Comparison of ENCODE assay signal across 10 mouse cellular contexts in the genomic region with DNA sequence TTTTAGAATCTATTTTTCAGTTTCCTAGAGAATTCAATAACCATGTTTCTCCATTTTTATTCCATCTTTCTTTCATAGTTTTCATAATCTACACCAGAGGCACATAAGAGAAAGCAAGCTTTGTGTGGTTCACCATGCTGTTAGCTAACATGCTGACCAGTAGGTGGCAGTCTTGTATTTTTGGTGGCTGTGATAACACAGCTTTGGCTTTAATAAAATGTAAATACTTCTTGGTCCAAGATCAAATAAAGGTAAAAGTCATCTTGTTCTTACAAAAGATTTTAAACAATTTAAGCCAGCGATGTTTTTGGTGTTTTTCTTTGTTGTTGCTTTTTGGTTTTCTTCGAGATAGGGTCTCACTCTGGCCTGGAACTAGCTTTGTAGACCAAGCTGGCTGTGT. TPM values are rescaled to one million over a fixed set of nuclear protein-coding genes. Genes with fewer than 3 reads are reported as not detected.
DNase-seq lines count a peak whose midpoint lies in the region; ATAC-seq and TF ChIP-seq lines count a peak whose summit lies in the region.
"Had no signal": no experiment of that assay in that cellular context is flagged by ENCODE, and none has a peak within 500 bp of the region (broad histone marks: within the 10 kb centered on the region; RNA-seq: fewer than 3 reads in every experiment).

No protein-coding gene starts in this region.

- H3K9me3 ChIP-seq in liver, embryonic 11.5 days (ENCODE audit: control insufficient read depth, low read length), result no peaks in the 10 kb centered on the region

- no peak overlapping the region for H3K4me3 ChIP-seq in liver, adult 2 months (ENCODE audit: insufficient read depth, low read depth, low read length)
- no peak overlapping the region for H3K4me3 ChIP-seq in liver, embryonic 11.5 days (ENCODE audit: low read depth, low read length)
- no peak overlapping the region for H3K4me3 ChIP-seq in cerebellum, adult 2 months (replicated peaks; ENCODE audit: insufficient read depth, low read depth, low read length)
- H3K4me3 ChIP-seq: myocyte had no signal

- no peaks in the 10 kb centered on the region for H3K36me3 ChIP-seq in liver, adult 2 months (ENCODE audit: control insufficient read depth, insufficient read depth, low read length)
- H3K36me3 ChIP-seq in liver, embryonic 11.5 days (ENCODE audit: control insufficient read depth, insufficient read depth, low read length), result no peaks in the 10 kb centered on the region

- no peak overlapping the region; the same call in 1 of the 2 replicates for H3K9ac ChIP-seq in liver, adult 2 months (ENCODE audit: low read depth, low read length)
- H3K9ac ChIP-seq in liver, embryonic 11.5 days (ENCODE audit: low read depth, low read length), result no peak overlapping the region

- H3K4me2 ChIP-seq in liver, embryonic 11.5 days, result no peak overlapping the region

- no peaks in the 10 kb centered on the region for H3K27me3 ChIP-seq in liver, adult 2 months (ENCODE audit: control insufficient read depth, insufficient read depth, low read length)
- no peaks in the 10 kb centered on the region for H3K27me3 ChIP-seq in liver, embryonic 11.5 days (replicated peaks; ENCODE audit: control insufficient read depth, insufficient read depth, low read length)
- no peaks in the 10 kb centered on the region for H3K27me3 ChIP-seq in cerebellum, adult 2 months (ENCODE audit: control insufficient read depth, insufficient read depth, low read length)

- no peaks in the 10 kb centered on the region; the same call in 1 of the 2 replicates for H3K4me1 ChIP-seq in liver, adult 2 months (ENCODE audit: control insufficient read depth, insufficient read depth, low read length)
- H3K4me1 ChIP-seq in liver, embryonic 11.5 days (replicated peaks; ENCODE audit: control insufficient read depth, insufficient read depth, low read length), result no peaks in the 10 kb centered on the region
- H3K4me1 ChIP-seq in cerebellum, adult 2 months (ENCODE audit: control insufficient read depth, insufficient read depth, low read length), result no peaks in the 10 kb centered on the region

- 10% methylated on average over 2 of the region's 2 CpGs for WGBS in liver, adult 2 months
- WGBS in liver, embryonic 11.5 days, result 42% methylated on average over 2 of the region's 2 CpGs
- 51% methylated on average over 2 of the region's 2 CpGs for WGBS in cerebellum, adult 2 months

- no peak overlapping the region for H3K27ac ChIP-seq in liver, adult 2 months (replicated peaks; ENCODE audit: insufficient read depth, low read depth, low read length)
- no peak overlapping the region for H3K27ac ChIP-seq in liver, embryonic 11.5 days (ENCODE audit: low read depth, low read length)
- H3K27ac ChIP-seq in cerebellum, adult 2 months (ENCODE audit: insufficient read depth, low read length), result no peak overlapping the region

- intact Hi-C loops in gastrocnemius, postnatal 14 days (cut with DNase I; ENCODE audit: low total_unique reads), result no loop called here

- TF ChIP-seq POLR2A in liver, adult 2 months (IDR thresholded peaks at IDR 0.05; ENCODE audit: extremely low read depth, insufficient read depth, low read length), result no peak
- no peak for TF ChIP-seq POLR2A in cerebellum, adult 2 months (IDR thresholded peaks at IDR 0.05; ENCODE audit: borderline replicate concordance, insufficient read depth, low read length)

- peak; percentile 50 for TF ChIP-seq CTCF in liver, adult 2 months (IDR thresholded peaks at IDR 0.05; ENCODE audit: low read depth, low read length)
- TF ChIP-seq CTCF in cerebellum, adult 2 months (IDR thresholded peaks at IDR 0.05; ENCODE audit: borderline replicate concordance, insufficient read depth, low read depth, low read length), result peak; percentile 29; the same call in 1 of the 2 replicates

- DNase-seq in liver, adult 2 months (ENCODE audit: extremely low read depth, low read depth, low spot score), result peak; percentile 79
- DNase-seq in liver, embryonic 11.5 days (ENCODE audit: low spot score), result no peak
- DNase-seq in MN1 (ENCODE audit: low spot score), result peak; percentile 58
- DNase-seq in cerebellum, adult 2 months, result peak; percentile 12 to 18
- DNase-seq in gastrocnemius, postnatal 14 days, result peak; percentile 6
- DNase-seq in left cerebral cortex, adult 18-20 months (ENCODE audit: low spot score in 2 of 2), result peak; percentile 35 to 54
- peak; percentile 69 for DNase-seq in naive thymus-derived CD4-positive, alpha-beta T cell, adult 2 months (ENCODE audit: low read depth)

- no peaks in the 10 kb centered on the region for H3K79me2 ChIP-seq in liver, adult 2 months (ENCODE audit: control insufficient read depth, insufficient read depth, low read length)

- ATAC-seq in liver, embryonic 11.5 days (replicated peaks; ENCODE audit: low FRiP score), result no peak
- no peak for ATAC-seq in activated CD4-positive, CD25-positive, alpha-beta regulatory T cell, adult 4 months

RNA-seq across cellular contexts. Expression of gene Slc17a2, which starts 14.3 kb away (rescaled TPM):
- total RNA-seq in liver, adult 2 months (2014; rRNA removed), result 175 and 208 TPM in 2 replicates
- 144 and 189 TPM in 2 replicates for polyA plus RNA-seq in liver, adult 2 months (2012; rRNA removed)
- 0.26 and 0.56 TPM in 2 replicates for polyA plus RNA-seq in liver, embryonic 11.5 days (2014; fragmentation: Nextera tagmentation; extraction: Ambion mirVana)
- polyA plus RNA-seq in cerebellum, adult 2 months (2012; rRNA removed), result not detected in 2 replicates
- not detected for total RNA-seq in gastrocnemius, postnatal 14 days (2021)
- total RNA-seq in left cerebral cortex, adult 18-20 months (2021), result not detected
- not detected for polyA plus RNA-seq in activated CD4-positive, CD25-positive, alpha-beta regulatory T cell, adult 4 months (2017; shearing (Covaris generic))
- polyA plus RNA-seq: gonadal fat pad, adult 2 months; myocyte had no signal

RNA-seq across cellular contexts. Expression of gene Trim38, which starts 22.8 kb away (rescaled TPM):
- not detected in 2 replicates for total RNA-seq in liver, adult 2 months (2014; rRNA removed)
- polyA plus RNA-seq in liver, adult 2 months (2012; rRNA removed), result not detected in 2 replicates
- polyA plus RNA-seq in liver, embryonic 11.5 days (2014; fragmentation: Nextera tagmentation; extraction: Ambion mirVana), result not detected in 2 replicates
- 0.08 and 0.10 TPM in 2 replicates for polyA plus RNA-seq in cerebellum, adult 2 months (2012; rRNA removed)
- not detected for total RNA-seq in gastrocnemius, postnatal 14 days (2021)
- total RNA-seq in left cerebral cortex, adult 18-20 months (2021), result not detected
- polyA plus RNA-seq in activated CD4-positive, CD25-positive, alpha-beta regulatory T cell, adult 4 months (2017; shearing (Covaris generic)), result not detected
- polyA plus RNA-seq: myocyte had no signal

RNA-seq across cellular contexts. Expression of gene Hist1h1a, which starts 29.1 kb away (rescaled TPM):
- total RNA-seq in liver, adult 2 months (2014; rRNA removed), result 5.6 and 6.2 TPM in 2 replicates
- polyA plus RNA-seq in liver, adult 2 months (2012; rRNA removed), result 0.12 TPM in 1 of 2 replicates, not detected in the other
- 2.8 and 3.9 TPM in 2 replicates for polyA plus RNA-seq in liver, embryonic 11.5 days (2014; fragmentation: Nextera tagmentation; extraction: Ambion mirVana)
- 0.52 TPM in 1 of 2 replicates, not detected in the other for polyA plus RNA-seq in cerebellum, adult 2 months (2012; rRNA removed)
- 10 to 100 TPM; 45.7 to 47.5 TPM for total RNA-seq in gastrocnemius, postnatal 14 days (2021)
- total RNA-seq in left cerebral cortex, adult 18-20 months (2021), result 10 to 100 TPM; 24.9 to 25.2 TPM
- polyA plus RNA-seq in activated CD4-positive, CD25-positive, alpha-beta regulatory T cell, adult 4 months (2017; shearing (Covaris generic)), result 1 to 10 TPM; 5.1 to 7.8 TPM
- polyA plus RNA-seq: gonadal fat pad, adult 2 months had no signal

RNA-seq across cellular contexts. Expression of gene Hist1h3a, which starts 30.3 kb away (rescaled TPM):
- total RNA-seq in liver, adult 2 months (2014; rRNA removed), result 18.3 and 43.5 TPM in 2 replicates
- polyA plus RNA-seq in liver, adult 2 months (2012; rRNA removed), result 2.0 TPM in 2 replicates
- polyA plus RNA-seq in liver, embryonic 11.5 days (2014; fragmentation: Nextera tagmentation; extraction: Ambion mirVana), result 4.2 and 8.8 TPM in 2 replicates
- polyA plus RNA-seq in cerebellum, adult 2 months (2012; rRNA removed), result 0.43 and 1.2 TPM in 2 replicates
- total RNA-seq in gastrocnemius, postnatal 14 days (2021), result 10 to 100 TPM; 70.9 to 73.7 TPM
- 10 to 100 TPM; 42.3 to 45.0 TPM for total RNA-seq in left cerebral cortex, adult 18-20 months (2021)
- polyA plus RNA-seq in activated CD4-positive, CD25-positive, alpha-beta regulatory T cell, adult 4 months (2017; shearing (Covaris generic)), result 1 to 10 TPM in 1 of 2 experiments, under 1 TPM in 1; 0.73 to 1.7 TPM

RNA-seq across cellular contexts. Expression of gene Hist1h4a, which starts 31.5 kb away (rescaled TPM):
- total RNA-seq in liver, adult 2 months (2014; rRNA removed), result 21.0 and 54.0 TPM in 2 replicates
- polyA plus RNA-seq in liver, adult 2 months (2012; rRNA removed), result 0.76 TPM in 1 of 2 replicates, not detected in the other
- 0.57 TPM in 1 of 2 replicates, not detected in the other for polyA plus RNA-seq in liver, embryonic 11.5 days (2014; fragmentation: Nextera tagmentation; extraction: Ambion mirVana)
- 3.5 and 4.7 TPM in 2 replicates for polyA plus RNA-seq in cerebellum, adult 2 months (2012; rRNA removed)
- 10 to 100 TPM; 55.4 to 68.5 TPM for total RNA-seq in gastrocnemius, postnatal 14 days (2021)
- 10 to 100 TPM; 64.4 to 74.0 TPM for total RNA-seq in left cerebral cortex, adult 18-20 months (2021)
- polyA plus RNA-seq in activated CD4-positive, CD25-positive, alpha-beta regulatory T cell, adult 4 months (2017; shearing (Covaris generic)), result 1 to 10 TPM in 1 of 2 experiments, not detected in 1; 3.1 TPM

Comparison
In these comparisons a context has a peak if more than half of its experiments do, and no peak if none do; other contexts are left out.
1. RNA of gene Slc17a2, which starts 14.3 kb away (polyA plus RNA-seq): 144 to 189 TPM in liver, adult 2 months; 0.26 to 0.56 TPM in liver, embryonic 11.5 days, not detected in cerebellum, adult 2 months and not detected in activated CD4-positive, CD25-positive, alpha-beta regulatory T cell, adult 4 months; every median in the first group is over 10 times any median in the second.